In the genomic region with DNA sequence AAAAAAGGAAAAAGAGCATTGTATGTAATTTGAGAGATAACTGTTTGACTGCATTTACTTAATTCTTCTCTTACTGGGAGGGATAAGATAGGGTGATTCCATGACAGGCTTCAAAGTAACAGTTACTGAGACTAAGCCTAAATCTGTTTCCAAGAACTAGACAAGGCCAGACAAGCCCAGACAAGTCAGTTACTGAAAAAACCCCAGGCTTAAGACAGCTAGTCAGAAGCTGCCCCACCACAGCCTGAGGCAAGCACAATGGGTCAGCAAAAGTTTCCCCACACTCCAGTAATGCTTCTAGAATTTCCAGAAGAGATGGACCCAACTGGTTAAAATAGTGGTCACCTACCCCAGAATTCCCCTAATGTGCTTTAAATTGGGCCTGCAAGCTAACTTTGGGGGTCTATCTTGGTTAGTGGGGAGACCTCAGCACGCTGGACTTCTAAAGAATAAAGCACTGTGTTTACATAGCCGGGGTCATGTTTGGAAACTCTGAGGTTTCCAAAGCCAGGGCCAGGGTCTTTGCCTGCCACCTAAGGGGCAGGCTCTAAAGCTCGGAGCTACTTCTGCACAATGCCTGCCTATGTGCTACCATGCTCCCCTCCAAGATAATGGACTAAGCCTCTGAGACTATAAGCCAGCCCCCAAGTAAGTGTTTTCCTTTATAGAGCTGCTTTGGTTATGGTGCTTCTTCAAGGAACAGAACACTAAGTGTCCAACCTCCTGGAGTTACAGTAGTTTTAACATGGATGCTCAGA, we compare ENCODE assay signal across 14 mouse cellular contexts. TPM values are rescaled to one million over a fixed set of nuclear protein-coding genes. Genes with fewer than 3 reads are reported as not detected.
DNase-seq lines count a peak whose midpoint lies in the region; ATAC-seq lines count a peak whose summit lies in the region.
"Had no signal": no experiment of that assay in that cellular context is flagged by ENCODE, and none has a peak within 500 bp of the region (broad histone marks: within the 10 kb centered on the region; RNA-seq: fewer than 3 reads in every experiment).

No protein-coding gene starts in this region.

- no peak overlapping the region for H3K4me3 ChIP-seq in midbrain, embryonic 15.5 days
- H3K4me3 ChIP-seq: heart, adult 2 months; hindbrain, embryonic 12.5 days; limb, embryonic 13.5 days had no signal

- no peak for ATAC-seq in midbrain, embryonic 15.5 days (replicated peaks)
- ATAC-seq: forebrain, embryonic 16.5 days had no signal

- peaks cover 8% of the 10 kb centered on the region for H3K4me1 ChIP-seq in midbrain, embryonic 15.5 days

- H3K36me3 ChIP-seq in midbrain, embryonic 15.5 days (replicated peaks), result peaks cover 6% of the 10 kb centered on the region; the same call in 1 of the 2 replicates

- DNase-seq in urinary bladder, postnatal 14 days (ENCODE audit: low spot score), result peak; percentile 34
- DNase-seq in urinary bladder, adult 2 months (ENCODE audit: low spot score), result no peak
- DNase-seq in Muller cell, postnatal 12 days (ENCODE audit: inconsistent ontology term), result peak; percentile 65
- DNase-seq in fibroblast of lung, adult 2 months (ENCODE audit: low read depth), result peak; percentile 56
- DNase-seq in cerebellum, postnatal 36 days, result no peak
- DNase-seq in right cerebral cortex, postnatal 36 days (ENCODE audit: low spot score in 2 of 2), result no peak
- DNase-seq: heart, adult 2 months; kidney, adult 8-10 months; lung, postnatal 4 days; thymus, postnatal 25 days had no signal

- no peak overlapping the region for H3K4me2 ChIP-seq in midbrain, embryonic 15.5 days
- H3K4me2 ChIP-seq: hindbrain, embryonic 12.5 days; limb, embryonic 13.5 days had no signal

- no peak overlapping the region for H3K9ac ChIP-seq in midbrain, embryonic 15.5 days
- H3K9ac ChIP-seq: hindbrain, embryonic 12.5 days; limb, embryonic 13.5 days had no signal

- H3K27ac ChIP-seq in midbrain, embryonic 15.5 days, result no peak overlapping the region
- H3K27ac ChIP-seq: heart, adult 2 months; hindbrain, embryonic 12.5 days; limb, embryonic 13.5 days had no signal

- H3K27me3 ChIP-seq in midbrain, embryonic 15.5 days (replicated peaks), result no peaks in the 10 kb centered on the region
- H3K27me3 ChIP-seq: hindbrain, embryonic 12.5 days; limb, embryonic 13.5 days had no signal

- WGBS in midbrain, embryonic 15.5 days, result 76% methylated on average over 3 of the region's 3 CpGs

- no peaks in the 10 kb centered on the region for H3K9me3 ChIP-seq in midbrain, embryonic 15.5 days
- H3K9me3 ChIP-seq: hindbrain, embryonic 12.5 days; limb, embryonic 13.5 days had no signal

RNA-seq across cellular contexts. Expression of gene Mdm4, which starts 10.0 kb away (rescaled TPM):
- polyA plus RNA-seq in urinary bladder, adult 2 months (2012; rRNA removed), result 80.1 and 92.2 TPM in 2 replicates
- 44.3 and 45.4 TPM in 2 replicates for polyA plus RNA-seq in midbrain, embryonic 15.5 days (2015; fragmentation: Nextera tagmentation; extraction: Ambion mirVana)

RNA-seq across cellular contexts. Expression of gene Pik3c2b, which starts 25.2 kb away (rescaled TPM):
- 11.6 and 13.1 TPM in 2 replicates for polyA plus RNA-seq in urinary bladder, adult 2 months (2012; rRNA removed)
- 16.2 and 17.1 TPM in 2 replicates for polyA plus RNA-seq in midbrain, embryonic 15.5 days (2015; fragmentation: Nextera tagmentation; extraction: Ambion mirVana)

Comparison
In these comparisons a context has a peak if more than half of its experiments do, and no peak if none do; other contexts are left out.
1. DNase-seq: peak in urinary bladder, postnatal 14 days (single experiment), Muller cell, postnatal 12 days (single experiment) and fibroblast of lung, adult 2 months (single experiment); none in urinary bladder, adult 2 months (single experiment), cerebellum, postnatal 36 days (0 of 2) and right cerebral cortex, postnatal 36 days (0 of 2).